Mouse (Mus musculus) midbrain, embryonic 14.5 days (tissue): Measurements from ENCODE around the gene Tjp2. TPM values are rescaled to one million over a fixed set of nuclear protein-coding genes. Genes with fewer than 3 reads are reported as not detected.

ENCODE experiments used
- ATAC-seq: fragments of 200-750 bp; cut with Nextera tagmentation; 2 replicates; pipeline ENCODE4 v1.8.0; 2017; ENCODE audit warnings: moderate number of reproducible peaks, moderate library complexity; ENCODE audit not compliant: low FRiP score, low TSS enrichment
- DNase-seq: peaks from one replicate; pipeline ENCODE4 v3.0.0-alpha.2; 2015
- H3K27ac ChIP-seq: fragments of 300-500 bp; sonication (generic); replicated peaks from 2 replicates; pipeline ENCODE4 v1.5.1; 2014; ENCODE audit warnings: mild to moderate bottlenecking, low read depth, low read length, moderate library complexity
- H3K27me3 ChIP-seq: fragments of 300-500 bp; sonication (generic); 2 replicates; pipeline ENCODE4 v1.6.1; 2014; ENCODE audit warnings: low read length, control low read depth, mixed read lengths; ENCODE audit not compliant: control insufficient read depth, insufficient read depth
- H3K36me3 ChIP-seq: fragments of 300-500 bp; sonication (generic); 2 replicates; pipeline ENCODE4 v1.6.1; 2014; ENCODE audit warnings: low read length, control low read depth; ENCODE audit not compliant: control insufficient read depth, insufficient read depth
- H3K4me1 ChIP-seq: fragments of 300-500 bp; sonication (generic); 2 replicates; pipeline ENCODE4 v1.6.1; 2014; ENCODE audit warnings: mild to moderate bottlenecking, antibody characterized with exemption, low read length, control low read depth; ENCODE audit not compliant: control insufficient read depth, insufficient read depth
- H3K4me2 ChIP-seq: fragments of 300-500 bp; sonication (generic); 2 replicates; pipeline ENCODE4 v1.6.1; 2014; ENCODE audit warnings: mild to moderate bottlenecking, low read length, moderate library complexity
- H3K4me3 ChIP-seq: fragments of 300-500 bp; sonication (generic); replicated peaks from 2 replicates; pipeline ENCODE4 v1.5.1; 2014; ENCODE audit warnings: low read depth, low read length
- H3K9ac ChIP-seq: fragments of 300-500 bp; sonication (generic); replicated peaks from 2 replicates; pipeline ENCODE4 v1.6.1; 2014; ENCODE audit warnings: mild to moderate bottlenecking, low read length, moderate library complexity
- H3K9me3 ChIP-seq: fragments of 300-500 bp; sonication (generic); 2 replicates; pipeline ENCODE4 v1.6.1; 2016; ENCODE audit warnings: low read length, control low read depth, mixed read lengths; ENCODE audit not compliant: control insufficient read depth
- WGBS: fragments of 180-500 bp; shearing (Covaris S2); extraction: QIAGEN DNeasy Blood & Tissue Kit; methylation state at CpG from one replicate; pipeline ENCODE4 v1.1.7; 2014; 5-methylcytosine and 5-hydroxymethylcytosine counted together
- polyA plus RNA-seq: library from polyadenylated mRNA; unstranded; fragments of >200 nt; fragmentation: Nextera tagmentation; extraction: Ambion mirVana; gene quantifications from 2 replicates; pipeline ENCODE4 v1.2.1, GENCODE M21; 2014

The Tjp2 gene
- polyA plus RNA-seq, 1 experiment from 2014 or later = 15.5 TPM

GRCm38 (mm10) chr19:24259390-24260351, 34.8 kb upstream of the Tjp2 start:
- no peaks in the 10 kb centered on the region for H3K27me3 ChIP-seq
- ATAC-seq = no peak

GRCm38 (mm10) chr19:24258368-24258767, 33.5 kb upstream of the Tjp2 start:
- H3K4me2 ChIP-seq = no peak overlapping the region
- ATAC-seq = no peak
- H3K27me3 ChIP-seq = no peaks in the 10 kb centered on the region
- no peaks in the 10 kb centered on the region for H3K4me1 ChIP-seq
- no peak overlapping the region for H3K27ac ChIP-seq
- no peak overlapping the region for H3K4me3 ChIP-seq
- no peak overlapping the region for H3K9ac ChIP-seq
- DNase-seq = no peak
- no peaks in the 10 kb centered on the region for H3K9me3 ChIP-seq
- H3K36me3 ChIP-seq = 0 out of 2 replicates have a peak, but pooled peaks cover 5% of the 10 kb centered on the region
- WGBS = 75% methylated on average over 5 of the region's 5 CpGs

More at GRCm38 (mm10) chr19:24259390-24260351, 34.8 kb upstream of the Tjp2 start:
- no peak overlapping the region for H3K27ac ChIP-seq
- H3K4me3 ChIP-seq = no peak overlapping the region
- no peak overlapping the region for H3K9ac ChIP-seq
- H3K36me3 ChIP-seq = peaks cover 5% of the 10 kb centered on the region; the same call in 1 of the 2 replicates
- no peaks in the 10 kb centered on the region for H3K4me1 ChIP-seq
- no peaks in the 10 kb centered on the region for H3K9me3 ChIP-seq
- WGBS = 68% methylated on average over 12 of the region's 12 CpGs
- H3K4me2 ChIP-seq = no peak overlapping the region
- DNase-seq = no peak

GRCm38 (mm10) chr19:24257962-24258361, 33.1 kb upstream of the Tjp2 start:
- ATAC-seq = no peak
- Histone ChIP-seq H3K4me1 (no peaks in the 10 kb centered on the region), H3K9me3 (no peaks in the 10 kb centered on the region), H3K4me3 (no peak overlapping the region), H3K9ac (no peak overlapping the region), H3K27me3 (no peaks in the 10 kb centered on the region), H3K36me3 (0 out of 2 replicates have a peak, but pooled peaks cover 5% of the 10 kb centered on the region), H3K4me2 (no peak overlapping the region), H3K27ac (no peak overlapping the region)
- DNase-seq = no peak
- WGBS = 94% methylated on average over 6 of the region's 6 CpGs

GRCm38 (mm10) chr19:24253657-24254260, 28.9 kb upstream of the Tjp2 start:
- H3K9me3 ChIP-seq = no peaks in the 10 kb centered on the region
- 42% methylated on average over 9 of the region's 9 CpGs for WGBS
- H3K27me3 ChIP-seq = no peaks in the 10 kb centered on the region
- ATAC-seq = no peak
- H3K27ac ChIP-seq = no peak overlapping the region
- H3K4me3 ChIP-seq = no peak overlapping the region
- no peak overlapping the region for H3K4me2 ChIP-seq
- H3K36me3 ChIP-seq = no peaks in the 10 kb centered on the region
- no peak for DNase-seq
- H3K9ac ChIP-seq = no peak overlapping the region
- peaks cover 4% of the 10 kb centered on the region; the same call in 1 of the 2 replicates for H3K4me1 ChIP-seq

GRCm38 (mm10) chr19:24251869-24252268, 27.0 kb upstream of the Tjp2 start:
- peaks cover 4% of the 10 kb centered on the region; the same call in 1 of the 2 replicates for H3K4me1 ChIP-seq
- no peaks in the 10 kb centered on the region for H3K27me3 ChIP-seq
- no peak overlapping the region for H3K4me2 ChIP-seq
- peak; percentile 21 for DNase-seq
- H3K9ac ChIP-seq = no peak overlapping the region
- 16% methylated on average over 6 of the region's 6 CpGs for WGBS
- H3K4me3 ChIP-seq = no peak overlapping the region
- ATAC-seq = no peak
- no peaks in the 10 kb centered on the region for H3K9me3 ChIP-seq
- no peaks in the 10 kb centered on the region for H3K36me3 ChIP-seq
- H3K27ac ChIP-seq = 0 out of 2 replicates have a peak overlapping the region, but pooled peaks have one; percentile 28

- ATAC-seq = no peak
- 92% methylated on average over 6 of the region's 6 CpGs for WGBS
- no peaks in the 10 kb centered on the region for H3K36me3 ChIP-seq
- H3K27me3 ChIP-seq = no peaks in the 10 kb centered on the region
- no peak overlapping the region for H3K4me3 ChIP-seq
- no peak overlapping the region for H3K9ac ChIP-seq
- no peak for DNase-seq
- H3K9me3 ChIP-seq = no peaks in the 10 kb centered on the region
- H3K4me2 ChIP-seq = no peak overlapping the region
- H3K27ac ChIP-seq = no peak overlapping the region
- no peaks in the 10 kb centered on the region for H3K4me1 ChIP-seq
Observed at GRCm38 (mm10) chr19:24243340-24243739, 18.5 kb upstream of the Tjp2 start.

GRCm38 (mm10) chr19:24241799-24242546, 17.1 kb upstream of the Tjp2 start:
- Histone ChIP-seq H3K4me1 (no peaks in the 10 kb centered on the region), H3K36me3 (no peaks in the 10 kb centered on the region), H3K4me3 (no peak overlapping the region), H3K27ac (no peak overlapping the region), H3K27me3 (no peaks in the 10 kb centered on the region), H3K9me3 (no peaks in the 10 kb centered on the region), H3K9ac (no peak overlapping the region), H3K4me2 (no peak overlapping the region)
- DNase-seq (no peak), ATAC-seq (no peak)
- WGBS = 45% methylated on average over 14 of the region's 14 CpGs

- DNase-seq (no peak), ATAC-seq (no peak)
- Histone ChIP-seq H3K4me3 (no peak overlapping the region), H3K4me1 (no peaks in the 10 kb centered on the region), H3K9me3 (no peaks in the 10 kb centered on the region), H3K4me2 (no peak overlapping the region), H3K9ac (no peak overlapping the region), H3K36me3 (no peaks in the 10 kb centered on the region), H3K27ac (no peak overlapping the region), H3K27me3 (no peaks in the 10 kb centered on the region)
- WGBS = 80% methylated on average over 8 of the region's 8 CpGs
Observed at GRCm38 (mm10) chr19:24241271-24241670, 16.4 kb upstream of the Tjp2 start.
